Mouse (Mus musculus) hindbrain, postnatal 0 days (tissue): ENCODE measurements around the gene Psmd14. TPM values are rescaled to one million over a fixed set of nuclear protein-coding genes. Genes with fewer than 3 reads are reported as not detected.
A peak's percentile ranks its signal among the peaks of the same experiment; 100 is the strongest.

Experiments used
- ATAC-seq: fragments of 200-750 bp; cut with Nextera tagmentation; 2 replicates; pipeline ENCODE4 v1.8.0; 2017; ENCODE audit warnings: mild to moderate bottlenecking, moderate TSS enrichment, moderate library complexity
- DNase-seq: peaks from one replicate; pipeline ENCODE4 v3.0.0-alpha.2; 2015; ENCODE audit warnings: low spot score
- H3K27ac ChIP-seq: fragments of 300-500 bp; sonication (generic); 2 replicates; pipeline ENCODE4 v1.5.1; 2014; ENCODE audit warnings: mild to moderate bottlenecking
- H3K27me3 ChIP-seq: fragments of 300-500 bp; sonication (generic); 2 replicates; pipeline ENCODE4 v1.6.1; 2014; ENCODE audit warnings: low read length, mixed read lengths; ENCODE audit not compliant: insufficient read depth
- H3K36me3 ChIP-seq: fragments of 300-500 bp; sonication (generic); 2 replicates; pipeline ENCODE4 v1.6.1; 2014; ENCODE audit warnings: low read length, mixed read lengths; ENCODE audit not compliant: insufficient read depth
- H3K4me1 ChIP-seq: fragments of 300-500 bp; sonication (generic); 2 replicates; pipeline ENCODE4 v1.6.1; 2014; ENCODE audit warnings: antibody characterized with exemption, low read length, mixed read lengths; ENCODE audit not compliant: insufficient read depth
- H3K4me2 ChIP-seq: fragments of 300-500 bp; sonication (generic); 2 replicates; pipeline ENCODE4 v1.6.1; 2014; ENCODE audit warnings: low read depth, mild to moderate bottlenecking, low read length, moderate library complexity, mixed read lengths
- H3K4me3 ChIP-seq: fragments of 300-500 bp; sonication (generic); 2 replicates; pipeline ENCODE4 v1.5.1; 2014; ENCODE audit warnings: low read length
- H3K9ac ChIP-seq: fragments of 300-500 bp; sonication (generic); replicated peaks from 2 replicates; pipeline ENCODE4 v1.6.1; 2014; ENCODE audit warnings: mild to moderate bottlenecking, low read length, moderate library complexity, mixed read lengths
- H3K9me3 ChIP-seq: fragments of 300-500 bp; sonication (generic); 2 replicates; pipeline ENCODE4 v1.6.1; 2016; ENCODE audit warnings: low read length, mixed read lengths
- CTCF ChIP-seq: IDR thresholded peaks from 2 replicates; pipeline ENCODE4 v1.5.1; 2016; ENCODE audit warnings: antibody characterized with exemption, control low read depth, low read depth
- WGBS: fragments of 180-500 bp; shearing (Covaris S2); extraction: QIAGEN DNeasy Blood & Tissue Kit; methylation state at CpG from one replicate; pipeline ENCODE4 v1.1.7; 2014; 5-methylcytosine and 5-hydroxymethylcytosine counted together
- polyA plus RNA-seq: library from polyadenylated mRNA; unstranded; fragments of >200 nt; fragmentation: Nextera tagmentation; extraction: Ambion mirVana; gene quantifications from 2 replicates; pipeline ENCODE4 v1.2.1, GENCODE M21; 2015
- total RNA-seq: library from RNA; depleted of rRNA; stranded (reverse); fragments of >200 nt; gene quantifications from 2 replicates; pipeline ENCODE4 v1.2.3, GENCODE M21; 2014

Psmd14 gene
- total and polyA plus RNA-seq, 2 experiments from 2014 or later = 93.1 to 200 TPM

DNA sequence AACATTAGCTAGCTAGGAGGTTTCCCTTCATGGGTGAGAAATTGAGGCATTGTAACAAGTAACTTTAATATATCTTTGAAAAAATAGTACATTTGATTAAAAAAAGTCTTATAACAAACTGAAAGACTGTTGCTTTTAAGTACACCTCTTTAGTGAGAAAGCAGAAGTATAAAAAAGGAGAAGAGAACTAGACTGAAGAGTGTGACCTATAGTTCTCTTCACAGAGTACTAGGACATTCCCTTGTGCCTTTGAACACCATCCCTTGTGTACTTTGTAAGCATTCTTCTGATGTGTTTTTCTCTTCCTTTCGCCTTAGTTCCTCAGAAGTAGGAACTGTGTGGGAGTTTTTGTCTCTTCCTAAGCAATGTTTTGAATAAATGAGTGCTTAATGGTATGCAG lies 22.7 kb downstream of the Psmd14 start:
- DNase-seq = no peak
- H3K9ac ChIP-seq = no peak overlapping the region
- no peak overlapping the region for H3K27ac ChIP-seq
- no peaks in the 10 kb centered on the region for H3K36me3 ChIP-seq
- H3K4me3 ChIP-seq = no peak overlapping the region
- ATAC-seq = no peak
- no peaks in the 10 kb centered on the region for H3K4me1 ChIP-seq
- WGBS = 76% methylated on average over 1 of the region's 1 CpGs
- H3K9me3 ChIP-seq = no peaks in the 10 kb centered on the region
- no peak overlapping the region for H3K4me2 ChIP-seq
- TF ChIP-seq CTCF = no peak
- no peaks in the 10 kb centered on the region for H3K27me3 ChIP-seq

- Histone ChIP-seq H3K36me3 (no peaks in the 10 kb centered on the region), H3K27me3 (no peaks in the 10 kb centered on the region), H3K9ac (no peak overlapping the region), H3K4me2 (no peak overlapping the region), H3K4me1 (no peaks in the 10 kb centered on the region), H3K27ac (no peak overlapping the region), H3K4me3 (no peak overlapping the region), H3K9me3 (no peaks in the 10 kb centered on the region)
- ATAC-seq (no peak), DNase-seq (no peak)
- WGBS = 51% methylated on average over 1 of the region's 1 CpGs
- no peak for TF ChIP-seq CTCF
These were observed 34.6 kb downstream of the Psmd14 start for GRCm38 (mm10) chr2:61746051-61746450.

- ATAC-seq (no peak), DNase-seq (no peak)
- 74% methylated on average over 2 of the region's 2 CpGs for WGBS
- Histone ChIP-seq H3K36me3 (no peaks in the 10 kb centered on the region), H3K4me2 (no peak overlapping the region), H3K4me1 (no peaks in the 10 kb centered on the region), H3K27me3 (no peaks in the 10 kb centered on the region), H3K9ac (no peak overlapping the region), H3K4me3 (no peak overlapping the region), H3K9me3 (no peaks in the 10 kb centered on the region), H3K27ac (no peak overlapping the region)
- TF ChIP-seq CTCF = no peak
These were observed 35.1 kb downstream of the Psmd14 start for GRCm38 (mm10) chr2:61746580-61746979.

- Histone ChIP-seq H3K27me3 (no peaks in the 10 kb centered on the region), H3K36me3 (no peaks in the 10 kb centered on the region), H3K27ac (no peak overlapping the region), H3K4me2 (no peak overlapping the region), H3K9ac (no peak overlapping the region), H3K4me1 (no peaks in the 10 kb centered on the region), H3K9me3 (no peaks in the 10 kb centered on the region), H3K4me3 (no peak overlapping the region)
- no peak for TF ChIP-seq CTCF
- DNase-seq (no peak), ATAC-seq (no peak)
- 56% methylated on average over 2 of the region's 2 CpGs for WGBS
These were observed 35.9 kb downstream of the Psmd14 start for GRCm38 (mm10) chr2:61747411-61747810.

DNA sequence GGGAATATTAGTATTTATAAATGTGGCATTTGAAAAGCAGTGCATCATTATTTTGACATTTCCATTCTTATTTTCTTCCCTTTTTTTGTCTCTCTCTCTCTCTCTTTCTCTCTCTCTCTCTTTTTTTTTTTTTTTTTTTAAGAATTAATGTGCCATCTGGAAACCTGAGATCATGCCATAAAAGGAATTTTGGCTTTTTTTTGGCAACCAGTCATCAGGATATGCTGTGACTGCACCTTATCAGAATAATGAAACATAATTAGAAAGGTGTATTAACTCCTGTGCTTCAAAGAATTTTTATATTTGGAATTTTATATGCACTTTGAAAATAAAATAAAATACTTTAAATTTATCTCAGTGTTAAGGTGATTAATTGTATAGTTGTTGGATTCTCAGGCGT lies 39.2 kb downstream of the Psmd14 start:
- Histone ChIP-seq H3K9me3 (no peaks in the 10 kb centered on the region), H3K4me3 (no peak overlapping the region), H3K4me1 (no peaks in the 10 kb centered on the region), H3K9ac (no peak overlapping the region), H3K27me3 (no peaks in the 10 kb centered on the region), H3K27ac (no peak overlapping the region), H3K4me2 (no peak overlapping the region), H3K36me3 (no peaks in the 10 kb centered on the region)
- DNase-seq (peak; percentile 31), ATAC-seq (no peak)
- TF ChIP-seq CTCF = no peak
- 79% methylated on average over 1 of the region's 1 CpGs for WGBS

GRCm38 (mm10) chr2:61751286-61751685 lies 39.8 kb downstream of the Psmd14 start:
- peak; percentile 8 for DNase-seq

GRCm38 (mm10) chr2:61752362-61752761 lies 40.9 kb downstream of the Psmd14 start:
- TF ChIP-seq CTCF = no peak
- DNase-seq = no peak
- no peak overlapping the region for H3K4me2 ChIP-seq
- H3K4me1 ChIP-seq = no peaks in the 10 kb centered on the region
- H3K4me3 ChIP-seq = no peak overlapping the region
- no peaks in the 10 kb centered on the region for H3K36me3 ChIP-seq
- H3K9me3 ChIP-seq = no peaks in the 10 kb centered on the region
- ATAC-seq = no peak
- H3K27ac ChIP-seq = no peak overlapping the region
- no peak overlapping the region for H3K9ac ChIP-seq
- H3K27me3 ChIP-seq = no peaks in the 10 kb centered on the region

More at GRCm38 (mm10) chr2:61751286-61751685, 39.8 kb downstream of the Psmd14 start:
- Histone ChIP-seq H3K9ac (no peak overlapping the region), H3K4me3 (no peak overlapping the region), H3K9me3 (no peaks in the 10 kb centered on the region), H3K27me3 (no peaks in the 10 kb centered on the region), H3K4me1 (no peaks in the 10 kb centered on the region), H3K4me2 (no peak overlapping the region), H3K27ac (no peak overlapping the region), H3K36me3 (no peaks in the 10 kb centered on the region)
- TF ChIP-seq CTCF = no peak
- WGBS = 48% methylated on average over 2 of the region's 2 CpGs
- ATAC-seq = no peak
